Mouse (Mus musculus) embryonic facial prominence, embryonic 15.5 days (tissue): ENCODE measurements around the gene Tmprss11e. TPM values are rescaled to one million over a fixed set of nuclear protein-coding genes. Genes with fewer than 3 reads are reported as not detected.

ENCODE experiments used
- ATAC-seq: fragments of 200-750 bp; cut with Nextera tagmentation; 2 replicates; pipeline ENCODE4 v1.8.0; 2017; ENCODE audit warnings: low read depth, moderate TSS enrichment; ENCODE audit not compliant: insufficient number of reproducible peaks, low FRiP score, low TSS enrichment
- H3K27ac ChIP-seq: fragments of 300-500 bp; sonication (generic); replicated peaks from 2 replicates; pipeline ENCODE4 v1.5.1; 2015; ENCODE audit warnings: mild to moderate bottlenecking, inconsistent platforms
- H3K27me3 ChIP-seq: fragments of 300-500 bp; sonication (generic); 2 replicates; pipeline ENCODE4 v1.6.1; 2015; ENCODE audit warnings: inconsistent platforms
- H3K36me3 ChIP-seq: fragments of 300-500 bp; sonication (generic); 2 replicates; pipeline ENCODE4 v1.6.1; 2015; ENCODE audit warnings: mild to moderate bottlenecking, inconsistent platforms
- H3K4me1 ChIP-seq: fragments of 300-500 bp; sonication (generic); 2 replicates; pipeline ENCODE4 v1.6.1; 2015; ENCODE audit warnings: inconsistent platforms
- H3K4me2 ChIP-seq: fragments of 300-500 bp; sonication (generic); replicated peaks from 2 replicates; pipeline ENCODE4 v1.6.1; 2015; ENCODE audit warnings: mild to moderate bottlenecking, inconsistent platforms
- H3K4me3 ChIP-seq: fragments of 300-500 bp; sonication (generic); replicated peaks from 2 replicates; pipeline ENCODE4 v1.5.1; 2015; ENCODE audit warnings: mild to moderate bottlenecking, inconsistent platforms
- H3K9ac ChIP-seq: fragments of 300-500 bp; sonication (generic); 2 replicates; pipeline ENCODE4 v1.6.1; 2015; ENCODE audit warnings: inconsistent platforms
- H3K9me3 ChIP-seq: fragments of 300-500 bp; sonication (generic); replicated peaks from 2 replicates; pipeline ENCODE4 v1.6.1; 2016; ENCODE audit warnings: inconsistent platforms
- WGBS: fragments of 180-500 bp; shearing (Covaris S2); methylation state at CpG from one replicate; pipeline ENCODE4 v1.1.7; 2015; 5-methylcytosine and 5-hydroxymethylcytosine counted together
- polyA plus RNA-seq: library from polyadenylated mRNA; unstranded; fragments of >200 nt; fragmentation: Nextera tagmentation; extraction: Ambion mirVana; gene quantifications from 2 replicates; pipeline ENCODE4 v1.2.1, GENCODE M21; 2015

Tmprss11e gene
- polyA plus RNA-seq: 0.77 and 1.0 TPM in 2 replicates

DNA sequence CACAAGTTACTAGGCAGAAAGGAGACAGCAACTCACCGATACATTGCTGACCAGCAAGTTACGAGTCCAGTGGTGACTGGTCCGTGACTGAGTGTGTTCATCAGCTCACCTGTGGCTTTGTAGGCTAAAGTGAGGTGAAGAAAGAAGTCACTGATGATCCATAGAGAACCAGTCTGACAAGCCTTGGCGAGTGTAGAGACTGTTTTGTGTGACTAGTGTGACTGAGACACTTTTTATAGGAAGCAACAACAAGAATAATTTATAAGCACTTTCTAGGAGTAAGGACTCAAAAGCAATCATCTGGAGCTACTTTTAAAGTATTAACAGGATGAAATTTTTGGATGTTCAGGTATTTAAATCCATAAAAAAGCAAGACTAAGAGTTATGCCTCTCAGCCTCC lies at the start of gene Tmprss11e:
Tmprss11e (minus strand) TSS at position 101 of the 400 bp plus-strand sequence.
- ATAC-seq: no peak
- Histone ChIP-seq H3K9me3 (no peaks in the 10 kb centered on the region), H3K4me2 (no peak within 1 kb of the TSS), H3K27me3 (no peaks in the 10 kb centered on the region), H3K9ac (no peak within 1 kb of the TSS), H3K4me1 (no peaks in the 10 kb centered on the region), H3K4me3 (no peak within 1 kb of the TSS), H3K27ac (no peak within 1 kb of the TSS), H3K36me3 (no peaks in the 10 kb centered on the region)
- 75% methylated on average over 4 of the region's 4 CpGs for WGBS

DNA sequence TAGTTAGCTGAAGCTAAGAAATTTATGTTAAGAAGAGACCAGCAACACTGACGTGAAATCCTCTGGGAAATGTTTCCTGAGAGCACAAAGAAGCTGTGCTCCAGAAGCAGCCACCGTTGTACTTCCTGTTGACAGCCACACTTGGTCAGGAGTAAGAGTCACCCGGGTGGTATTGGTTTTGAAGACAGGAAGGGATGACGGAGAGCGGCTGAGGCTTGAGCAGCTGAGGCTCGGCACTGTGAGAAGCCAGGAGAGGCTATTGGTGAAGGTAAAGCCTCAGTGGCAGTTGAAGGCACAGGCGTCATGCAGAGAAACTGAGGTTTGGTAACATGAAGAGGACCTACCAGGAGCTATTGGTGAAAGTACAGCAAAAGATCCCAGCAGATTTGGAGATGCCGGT lies 47.2 kb upstream of the Tmprss11e start:
- Histone ChIP-seq H3K9me3 (no peaks in the 10 kb centered on the region), H3K9ac (no peak overlapping the region), H3K4me1 (no peaks in the 10 kb centered on the region), H3K36me3 (no peaks in the 10 kb centered on the region), H3K27me3 (no peaks in the 10 kb centered on the region), H3K4me3 (no peak overlapping the region), H3K27ac (no peak overlapping the region), H3K4me2 (no peak overlapping the region)
- 67% methylated on average over 8 of the region's 8 CpGs for WGBS
- ATAC-seq: no peak

DNA sequence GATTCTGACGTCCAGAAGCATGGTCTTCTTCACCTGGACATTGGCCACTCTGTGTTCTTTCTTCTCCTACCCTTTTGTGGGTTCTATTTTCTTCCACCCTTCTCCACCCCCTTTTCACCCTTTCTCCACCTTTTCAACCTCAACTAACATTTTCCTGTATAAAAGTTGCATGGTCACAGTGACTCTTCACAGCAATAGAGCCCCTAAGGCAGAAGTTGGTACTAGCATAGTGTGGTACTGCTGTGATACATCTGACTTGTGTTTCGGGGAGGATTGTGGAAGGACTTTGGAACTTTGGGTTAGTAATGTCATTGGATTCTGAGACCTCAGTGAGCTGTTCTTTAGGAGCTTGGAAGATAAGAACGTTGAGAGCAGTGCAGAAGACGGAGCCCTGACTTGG lies 46.6 kb upstream of the Tmprss11e start:
- no peaks in the 10 kb centered on the region for H3K4me1 ChIP-seq
- no peak for ATAC-seq
- H3K27me3 ChIP-seq: no peaks in the 10 kb centered on the region
- WGBS: 73% methylated on average over 4 of the region's 4 CpGs
- no peak overlapping the region for H3K9ac ChIP-seq
- no peak overlapping the region for H3K4me3 ChIP-seq
- no peak overlapping the region for H3K27ac ChIP-seq
- H3K9me3 ChIP-seq: no peaks in the 10 kb centered on the region
- H3K4me2 ChIP-seq: no peak overlapping the region
- no peaks in the 10 kb centered on the region for H3K36me3 ChIP-seq

DNA sequence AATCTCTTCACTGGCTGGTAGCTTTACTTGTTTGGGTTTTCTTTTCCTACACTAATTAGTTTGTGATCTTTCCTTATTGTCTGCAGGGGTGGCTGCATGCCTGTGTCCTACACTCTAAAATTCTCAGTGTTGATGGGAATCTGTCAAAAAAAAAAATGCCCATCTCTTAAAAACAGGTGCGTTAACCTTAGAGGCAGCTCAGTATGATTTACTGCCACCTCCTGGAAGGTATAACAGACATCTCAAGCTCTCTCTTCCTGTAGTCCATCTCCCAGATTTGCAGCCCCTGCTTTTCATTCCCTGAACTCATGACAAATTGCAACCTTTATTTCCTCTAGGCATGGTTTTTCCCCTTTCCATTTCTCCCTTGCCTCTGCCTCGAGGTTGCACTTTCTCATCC lies 44.3 kb upstream of the Tmprss11e start:
- H3K4me3 ChIP-seq: no peak overlapping the region
- no peak overlapping the region for H3K27ac ChIP-seq
- no peak overlapping the region for H3K9ac ChIP-seq
- WGBS: 64% methylated on average over 2 of the region's 2 CpGs
- no peaks in the 10 kb centered on the region for H3K36me3 ChIP-seq
- ATAC-seq: no peak
- H3K4me1 ChIP-seq: no peaks in the 10 kb centered on the region
- no peaks in the 10 kb centered on the region for H3K27me3 ChIP-seq
- no peak overlapping the region for H3K4me2 ChIP-seq
- H3K9me3 ChIP-seq: no peaks in the 10 kb centered on the region

DNA sequence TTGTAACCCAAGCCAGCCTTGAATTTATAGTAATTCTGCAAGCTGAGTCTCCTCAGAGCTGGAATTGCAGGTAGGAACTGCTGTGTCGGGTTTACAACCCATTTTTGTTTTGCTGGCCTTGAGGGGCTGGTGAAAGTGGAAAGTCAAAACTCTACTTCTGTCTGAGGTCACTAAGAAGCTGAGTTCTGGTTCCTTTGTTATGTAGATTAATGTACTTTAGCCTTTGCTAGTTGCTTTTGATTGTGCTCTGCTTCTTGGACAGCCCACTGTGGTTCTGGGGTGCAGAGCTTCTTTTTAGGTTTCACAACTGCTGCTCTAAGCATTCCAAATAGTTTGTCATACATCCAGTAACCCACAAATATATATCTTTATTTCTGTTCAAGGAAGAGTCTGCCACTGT lies 41.2 kb upstream of the Tmprss11e start:
- H3K27ac ChIP-seq: no peak overlapping the region
- no peak for ATAC-seq
- no peak overlapping the region for H3K4me2 ChIP-seq
- H3K9ac ChIP-seq: no peak overlapping the region
- no peaks in the 10 kb centered on the region for H3K36me3 ChIP-seq
- no peaks in the 10 kb centered on the region for H3K4me1 ChIP-seq
- no peaks in the 10 kb centered on the region for H3K27me3 ChIP-seq
- H3K4me3 ChIP-seq: no peak overlapping the region
- H3K9me3 ChIP-seq: no peaks in the 10 kb centered on the region
- 49% methylated on average over 1 of the region's 1 CpGs for WGBS

DNA sequence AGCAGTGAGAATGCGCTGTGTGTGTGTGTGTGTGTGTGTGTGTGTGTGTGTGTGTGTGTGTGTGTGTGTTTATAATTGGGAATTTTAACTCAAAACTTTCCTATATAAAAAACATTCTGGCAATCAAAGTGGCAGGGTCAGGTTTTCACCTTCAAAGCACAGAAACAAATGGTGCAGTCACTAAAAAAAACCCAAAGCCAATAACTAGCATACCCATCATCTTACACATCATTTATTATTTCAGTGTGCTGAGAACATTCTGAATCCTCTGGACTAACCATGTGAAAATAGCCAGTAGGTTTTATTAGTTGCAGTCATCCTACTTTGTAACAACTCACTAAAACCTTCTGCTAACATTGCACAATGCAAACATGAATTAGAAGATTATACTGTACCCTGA lies 38.6 kb upstream of the Tmprss11e start:
- WGBS: 42% methylated on average over 1 of the region's 1 CpGs

DNA sequence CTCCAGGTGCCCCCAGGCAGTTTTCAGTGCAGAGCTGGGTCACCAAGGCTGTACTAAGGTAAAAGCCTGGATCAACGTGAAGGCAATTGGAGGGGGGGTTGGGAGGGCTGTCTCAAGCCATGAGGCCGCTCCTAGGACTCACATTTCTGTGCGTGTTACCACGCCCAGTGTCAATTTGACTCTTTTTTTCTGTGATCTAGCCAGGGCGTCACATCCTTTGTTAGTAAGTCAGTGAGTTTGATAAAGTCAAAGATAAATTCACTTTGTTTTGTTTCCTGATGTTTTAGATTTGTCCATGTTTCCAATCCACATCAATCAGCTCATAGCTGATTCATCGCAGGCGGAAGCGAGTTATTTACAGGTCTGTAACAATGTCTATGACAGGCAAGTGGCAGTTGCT lies 37.4 kb upstream of the Tmprss11e start:
- ATAC-seq: no peak
- no peaks in the 10 kb centered on the region for H3K4me1 ChIP-seq
- H3K4me3 ChIP-seq: no peak overlapping the region
- no peak overlapping the region for H3K9ac ChIP-seq
- H3K4me2 ChIP-seq: no peak overlapping the region
- no peaks in the 10 kb centered on the region for H3K36me3 ChIP-seq
- no peaks in the 10 kb centered on the region for H3K9me3 ChIP-seq
- no peaks in the 10 kb centered on the region for H3K27me3 ChIP-seq
- WGBS: 47% methylated on average over 8 of the region's 8 CpGs
- H3K27ac ChIP-seq: no peak overlapping the region

More for the DNA sequence above, 38.6 kb upstream of the Tmprss11e start:
- Histone ChIP-seq H3K4me1 (no peaks in the 10 kb centered on the region), H3K9me3 (no peaks in the 10 kb centered on the region), H3K27ac (no peak overlapping the region), H3K4me3 (no peak overlapping the region), H3K36me3 (no peaks in the 10 kb centered on the region), H3K9ac (no peak overlapping the region), H3K27me3 (no peaks in the 10 kb centered on the region), H3K4me2 (no peak overlapping the region)
- no peak for ATAC-seq

DNA sequence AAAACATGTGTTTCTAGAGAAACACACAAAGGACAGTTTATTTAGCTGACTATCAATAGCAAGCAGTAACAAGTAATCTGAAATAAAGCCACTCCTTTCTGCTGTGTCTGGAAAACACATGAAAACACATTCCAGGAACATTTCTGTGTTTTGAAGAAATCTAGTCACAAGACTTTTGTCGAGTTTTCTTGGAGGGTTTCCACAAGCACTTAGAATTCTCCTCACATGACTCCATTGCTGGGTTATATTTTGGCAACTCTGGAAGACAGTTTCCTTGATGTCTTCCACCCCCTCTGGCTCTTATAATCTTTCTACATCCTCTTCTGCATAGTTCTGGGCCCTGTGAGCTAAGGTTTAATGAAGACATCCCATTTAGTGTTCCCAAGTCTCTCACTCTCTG lies 32.9 kb upstream of the Tmprss11e start:
- Histone ChIP-seq H3K4me1 (no peaks in the 10 kb centered on the region), H3K27ac (no peak overlapping the region), H3K9ac (no peak overlapping the region), H3K4me3 (no peak overlapping the region), H3K27me3 (no peaks in the 10 kb centered on the region), H3K9me3 (no peaks in the 10 kb centered on the region), H3K4me2 (no peak overlapping the region), H3K36me3 (no peaks in the 10 kb centered on the region)
- 30% methylated on average over 1 of the region's 1 CpGs for WGBS
- no peak for ATAC-seq

DNA sequence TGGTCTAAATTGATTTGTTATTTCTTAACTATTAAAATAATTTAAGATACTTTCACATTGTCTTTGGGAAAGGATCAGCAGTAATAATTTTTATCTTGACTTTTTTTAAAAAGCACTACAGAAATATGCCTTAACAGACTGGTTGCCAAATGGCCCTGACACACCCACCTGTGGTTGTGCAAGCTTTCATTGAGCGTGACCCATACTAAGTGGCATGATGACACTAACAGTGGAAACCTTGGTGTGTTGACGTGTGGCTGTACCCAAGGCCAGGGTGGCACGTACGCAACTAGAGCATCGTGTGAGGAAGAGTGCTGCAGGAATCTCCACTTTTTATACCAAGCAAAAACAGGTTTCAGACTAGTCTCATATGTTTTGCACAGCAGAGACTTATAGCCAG lies 31.3 kb upstream of the Tmprss11e start:
- Histone ChIP-seq H3K4me2 (no peak overlapping the region), H3K27ac (no peak overlapping the region), H3K27me3 (no peaks in the 10 kb centered on the region), H3K9ac (no peak overlapping the region), H3K9me3 (no peaks in the 10 kb centered on the region), H3K4me3 (no peak overlapping the region), H3K4me1 (no peaks in the 10 kb centered on the region), H3K36me3 (no peaks in the 10 kb centered on the region)
- ATAC-seq: no peak
- 84% methylated on average over 5 of the region's 5 CpGs for WGBS

DNA sequence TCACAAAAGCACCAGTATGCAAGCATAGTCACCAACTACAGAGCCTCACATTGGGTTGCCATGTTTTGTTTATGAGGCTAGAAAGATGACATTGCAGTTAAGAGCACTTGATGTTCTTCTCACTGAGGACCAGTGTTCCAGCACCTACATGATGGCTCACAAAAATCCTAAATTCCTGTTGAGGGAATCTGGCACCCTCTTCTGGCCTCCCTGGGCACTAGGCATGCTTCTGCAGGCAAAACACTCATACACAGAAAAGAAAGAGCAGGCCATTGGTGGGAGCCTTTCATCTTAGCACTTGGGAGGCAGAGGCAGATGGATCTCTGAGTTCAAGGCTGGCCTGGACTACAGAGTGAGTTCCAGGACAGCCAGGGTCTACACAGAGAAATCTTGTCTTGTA lies 25.4 kb upstream of the Tmprss11e start:
- H3K4me2 ChIP-seq: no peak overlapping the region
- no peak for ATAC-seq

DNA sequence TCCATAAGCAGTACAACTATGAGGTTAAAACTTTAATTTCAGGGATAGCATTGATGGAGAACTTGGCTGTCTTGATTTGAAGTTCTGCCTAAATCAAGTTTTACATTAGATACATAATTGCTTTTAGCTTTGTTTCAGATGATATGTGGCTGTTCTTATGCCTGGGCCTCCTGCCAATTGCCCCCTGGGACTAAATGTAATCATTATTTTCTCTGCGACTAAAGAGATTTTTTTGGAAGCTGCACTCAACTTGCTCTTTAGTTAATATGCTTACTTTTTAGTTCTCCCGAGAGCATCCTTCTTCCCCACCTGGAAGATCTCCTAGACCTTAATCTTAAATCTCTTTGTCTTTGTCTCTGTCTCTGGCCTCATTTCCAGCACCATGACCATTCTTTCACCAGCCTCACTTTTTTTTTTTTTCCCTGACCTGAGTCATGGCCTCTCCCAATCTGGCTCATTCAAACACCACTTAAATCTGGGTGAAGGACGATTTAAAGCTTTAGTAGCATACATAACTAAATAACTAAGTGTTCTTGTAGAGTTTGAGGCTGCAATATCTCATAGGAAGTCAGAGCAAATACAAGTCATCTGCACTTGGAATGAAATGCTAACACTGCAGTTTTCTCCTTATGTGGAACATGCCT lies 23.5 kb upstream of the Tmprss11e start:
- H3K9me3 ChIP-seq: no peaks in the 10 kb centered on the region
- WGBS: 30% methylated on average over 3 of the region's 3 CpGs
- no peak; the same call in 1 of the 2 replicates for ATAC-seq
- no peak overlapping the region for H3K27ac ChIP-seq
- H3K36me3 ChIP-seq: no peaks in the 10 kb centered on the region
- H3K4me2 ChIP-seq: no peak overlapping the region
- H3K27me3 ChIP-seq: no peaks in the 10 kb centered on the region
- no peaks in the 10 kb centered on the region for H3K4me1 ChIP-seq
- no peak overlapping the region for H3K9ac ChIP-seq
- H3K4me3 ChIP-seq: no peak overlapping the region

More for the DNA sequence above, 25.4 kb upstream of the Tmprss11e start:
- H3K27me3 ChIP-seq: no peaks in the 10 kb centered on the region
- H3K36me3 ChIP-seq: no peaks in the 10 kb centered on the region
- H3K4me1 ChIP-seq: no peaks in the 10 kb centered on the region
- H3K9me3 ChIP-seq: no peaks in the 10 kb centered on the region
- H3K4me3 ChIP-seq: no peak overlapping the region
- H3K9ac ChIP-seq: no peak overlapping the region
- no peak overlapping the region for H3K27ac ChIP-seq

DNA sequence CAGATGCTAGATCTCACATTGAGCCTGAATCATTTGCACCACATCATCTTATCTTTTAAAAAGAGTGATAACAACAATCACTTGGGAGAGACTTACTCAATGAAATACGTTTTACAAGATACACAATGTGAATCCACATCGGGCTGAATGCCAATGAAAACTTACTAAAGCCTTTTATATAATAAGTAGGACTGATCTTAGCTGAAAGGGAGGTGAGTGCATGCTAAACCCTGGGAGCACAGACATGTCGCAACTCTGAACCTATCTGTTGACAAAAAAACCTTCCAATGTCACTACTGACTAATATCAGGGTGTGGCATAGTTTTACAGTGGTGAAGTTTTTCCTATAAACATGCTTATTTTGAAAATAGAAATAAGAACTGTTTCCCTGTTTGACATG lies 2.8 kb downstream of the Tmprss11e start:
- Histone ChIP-seq H3K4me3 (no peak overlapping the region), H3K9ac (no peak overlapping the region), H3K9me3 (no peaks in the 10 kb centered on the region), H3K27ac (no peak overlapping the region), H3K4me1 (no peaks in the 10 kb centered on the region), H3K36me3 (no peaks in the 10 kb centered on the region), H3K4me2 (no peak overlapping the region), H3K27me3 (no peaks in the 10 kb centered on the region)
- 63% methylated on average over 3 of the region's 3 CpGs for WGBS
- no peak for ATAC-seq
